Mouse (Mus musculus) lung, adult 18-20 months (tissue): ENCODE data around the gene Me1.

Experiments used
- DNase-seq, 2 experiments: peaks; one replicate each; pipeline ENCODE4 v3.0.0; 2022; ENCODE audit warnings: mixed read lengths in 2 of 2

The Me1 gene

DNA sequence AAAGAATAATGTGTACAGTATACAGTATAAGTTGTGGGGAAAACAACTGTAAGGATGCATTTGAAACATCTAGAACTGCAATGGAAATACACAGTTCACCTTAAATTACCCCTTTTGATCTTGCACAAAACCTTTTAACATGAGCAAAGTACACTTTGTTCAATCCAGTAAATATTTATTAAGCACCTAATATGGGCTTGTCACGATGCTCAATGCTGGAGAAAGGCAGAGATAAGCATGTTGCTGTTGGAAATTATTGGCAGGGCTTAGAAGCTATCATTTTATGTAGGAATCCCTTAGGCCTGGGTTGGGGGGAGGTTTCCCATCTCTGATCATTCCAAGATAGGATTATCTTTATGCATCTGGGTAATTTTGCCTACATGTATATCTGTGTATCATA is 11.7 kb upstream of the Me1 start:
- no peak for DNase-seq

DNA sequence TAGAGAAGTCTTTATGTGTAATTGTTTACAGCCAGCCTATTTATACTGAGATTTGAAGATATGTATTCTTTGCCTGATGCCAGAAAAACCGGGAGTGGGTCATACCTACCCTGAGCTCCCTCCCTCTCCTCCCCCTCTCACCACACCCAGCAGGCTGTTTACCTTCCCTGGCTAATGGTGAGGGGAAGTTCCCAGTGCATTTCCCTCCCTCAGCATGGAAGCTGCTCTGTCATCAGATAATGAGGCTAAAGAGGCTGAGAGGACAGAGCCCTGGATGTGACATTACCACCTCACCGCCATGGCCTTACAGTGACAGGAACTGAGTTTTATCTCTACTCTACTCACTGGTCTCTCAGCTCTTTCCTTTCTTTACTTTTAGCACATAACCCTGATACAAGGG is 6.1 kb upstream of the Me1 start:
- peak; percentile 45 to 55 for DNase-seq

DNA sequence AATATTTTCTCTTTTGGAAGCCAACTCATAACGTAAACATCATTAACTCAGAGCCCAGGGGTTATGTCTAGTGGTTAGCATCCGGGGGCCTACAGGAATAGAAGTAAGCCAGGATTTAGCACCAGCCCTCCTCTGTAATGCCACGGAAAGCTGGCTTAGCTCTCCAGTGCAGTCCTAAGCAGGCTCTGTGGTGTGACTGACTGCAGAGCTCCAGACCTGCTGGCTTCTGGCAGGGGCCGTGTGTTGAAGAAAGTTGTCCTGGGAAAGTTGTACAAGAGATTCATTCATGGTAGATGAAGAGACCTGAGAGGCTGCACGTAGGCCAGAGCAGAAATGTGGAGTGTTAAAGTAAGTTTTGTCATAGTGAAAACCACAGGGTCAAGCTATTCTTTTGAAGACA is 5.5 kb upstream of the Me1 start:
- DNase-seq, result no peak

DNA sequence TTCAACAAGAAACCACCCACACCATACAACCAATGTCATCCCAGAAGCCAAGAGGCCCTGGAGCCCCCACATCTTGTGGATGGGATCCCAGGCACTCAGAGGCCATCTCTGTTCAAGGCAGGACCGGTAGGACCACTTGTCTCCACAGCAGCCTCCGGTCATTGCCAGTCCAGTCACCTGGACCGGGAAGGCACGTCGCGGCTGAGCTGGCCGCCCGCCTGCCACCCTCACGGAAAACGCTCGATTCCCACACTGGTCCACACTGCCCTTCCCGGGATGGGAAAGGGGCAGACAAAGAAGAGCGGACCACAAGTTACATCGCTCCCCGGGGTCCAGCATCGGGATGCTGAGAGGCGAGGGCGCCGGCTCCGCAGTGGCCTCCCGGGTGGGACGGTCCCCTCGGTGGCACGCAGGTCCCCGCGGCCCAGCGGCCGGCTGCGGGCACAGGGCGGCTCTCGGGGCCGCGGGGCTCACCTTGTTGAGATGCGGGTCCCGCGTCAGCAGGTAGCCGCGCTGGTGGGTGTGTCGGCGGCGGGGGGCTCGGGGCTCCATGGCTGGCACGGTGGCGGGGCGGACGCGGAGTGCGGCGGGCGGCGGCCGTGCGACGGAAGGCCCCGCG is 445 bp downstream of the Me1 start:
- peak; percentile 59 to 64 for DNase-seq

DNA sequence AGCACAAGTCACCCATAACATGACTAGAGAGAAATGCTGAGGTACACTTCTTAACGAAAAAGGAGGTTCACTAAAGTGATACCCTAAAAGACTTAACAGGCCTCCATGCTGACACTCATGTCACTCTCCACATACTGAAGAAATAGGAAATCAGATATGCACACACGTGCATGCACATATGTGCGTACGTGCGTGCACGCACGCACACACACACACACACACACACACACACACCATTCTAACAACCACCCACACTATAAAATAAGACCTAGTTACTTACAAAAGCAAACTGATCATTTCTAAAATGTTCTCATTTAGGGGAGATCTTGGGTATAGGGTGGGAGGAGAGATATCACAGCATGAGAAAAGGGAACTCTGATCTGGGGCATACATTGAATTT is 1.1 kb downstream of the Me1 start:
- no peak for DNase-seq

DNA sequence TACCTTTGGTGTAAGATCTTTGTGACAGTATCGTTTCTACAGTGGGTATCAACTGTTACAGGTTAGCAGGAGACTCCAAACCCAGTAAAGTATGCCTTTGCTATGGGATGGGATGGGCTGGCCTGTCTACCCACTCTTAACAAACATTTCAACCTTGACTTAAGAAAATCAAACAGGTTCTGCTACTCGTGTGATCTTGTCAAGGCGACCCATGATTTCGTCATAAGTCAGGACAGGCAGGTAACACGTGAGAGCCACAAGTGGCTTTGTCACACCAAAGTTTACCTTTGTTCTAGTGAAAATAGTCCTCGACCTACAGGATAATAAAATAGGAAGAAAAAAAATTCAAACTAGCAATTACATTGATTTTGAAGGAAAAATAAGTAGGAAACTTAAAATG is 1.8 kb downstream of the Me1 start:
- DNase-seq, result peak; percentile 31 to 45

DNA sequence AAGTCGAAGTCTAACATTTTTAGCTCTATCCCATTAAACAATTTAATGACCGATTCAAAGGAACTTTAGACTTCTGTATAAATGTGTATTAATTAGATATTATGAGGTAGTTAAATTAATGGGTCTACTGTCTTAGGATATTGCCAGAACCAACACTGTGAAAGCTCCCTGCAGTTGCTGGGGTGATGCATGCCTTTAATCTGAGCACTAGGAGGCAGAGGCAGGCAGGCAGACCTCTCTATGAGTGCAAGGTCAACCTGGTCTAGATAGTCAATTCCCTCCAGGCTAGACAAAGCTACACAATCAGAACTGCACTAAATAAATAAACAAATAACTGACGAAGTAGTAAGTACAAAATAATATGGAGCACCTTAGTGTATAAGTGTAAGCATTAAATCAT is 3.1 kb downstream of the Me1 start:
- DNase-seq, result no peak

DNA sequence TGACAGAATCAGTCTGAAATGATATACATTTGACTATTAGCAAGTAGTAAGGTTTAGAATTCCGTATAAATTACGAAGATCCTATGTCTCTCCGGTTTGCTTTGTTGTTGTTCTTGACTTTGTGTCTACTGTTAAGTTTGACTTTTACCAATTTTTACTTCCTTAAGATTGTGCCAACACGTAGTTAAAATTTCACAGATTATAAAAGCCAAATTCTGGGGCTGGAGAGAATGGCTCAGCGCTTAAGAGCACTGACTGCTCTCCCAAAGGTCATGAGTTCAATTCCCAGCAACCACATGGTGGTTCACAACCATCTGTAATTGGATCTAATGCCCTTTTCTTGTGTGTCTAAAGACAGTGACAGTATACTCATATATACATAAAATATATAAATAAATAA is 3.5 kb downstream of the Me1 start:
- DNase-seq, result no peak

DNA sequence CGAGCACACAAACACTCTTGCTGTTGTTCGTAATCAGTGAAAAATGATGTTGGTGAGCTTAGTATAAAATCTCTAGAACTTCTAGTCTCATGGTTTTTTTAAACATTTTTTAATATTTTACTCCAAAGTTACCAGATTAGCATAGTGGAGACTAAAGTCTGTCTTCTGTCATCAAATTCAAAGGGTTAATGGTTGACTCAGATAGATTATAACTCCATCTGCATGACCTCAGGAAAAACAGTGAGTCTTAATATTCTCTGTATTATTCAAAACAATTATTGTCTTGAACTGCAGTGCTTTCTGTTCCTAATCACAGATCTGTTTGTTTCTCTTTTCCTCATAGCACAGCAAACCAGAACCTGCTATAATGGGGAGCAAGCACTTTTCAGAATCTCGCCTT is 4.7 kb downstream of the Me1 start:
- DNase-seq, result no peak

DNA sequence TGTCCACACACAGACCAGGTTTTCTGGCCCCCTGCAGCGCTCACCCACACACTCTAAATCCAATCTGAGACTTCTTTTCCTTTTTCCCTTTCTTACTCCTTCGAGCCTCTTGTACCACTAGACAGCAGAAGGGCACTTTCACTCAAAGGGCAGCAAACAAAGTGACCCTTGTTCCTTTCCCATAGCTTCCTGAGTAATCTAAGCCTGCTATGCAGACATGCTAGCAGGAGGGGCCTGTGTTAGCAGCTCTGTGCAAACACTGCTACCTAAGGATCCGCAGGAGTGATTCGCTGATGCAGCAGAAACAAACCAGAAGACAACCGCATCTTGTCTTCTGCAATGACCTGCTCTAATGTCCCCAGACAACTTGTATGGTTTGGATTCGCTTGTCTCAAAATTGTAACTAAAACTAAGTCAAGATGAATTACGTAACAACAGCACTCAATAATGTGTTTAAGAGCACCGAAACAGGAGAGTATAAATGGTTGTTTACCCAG is 12.0 kb downstream of the Me1 start:
- DNase-seq, result no peak

DNA sequence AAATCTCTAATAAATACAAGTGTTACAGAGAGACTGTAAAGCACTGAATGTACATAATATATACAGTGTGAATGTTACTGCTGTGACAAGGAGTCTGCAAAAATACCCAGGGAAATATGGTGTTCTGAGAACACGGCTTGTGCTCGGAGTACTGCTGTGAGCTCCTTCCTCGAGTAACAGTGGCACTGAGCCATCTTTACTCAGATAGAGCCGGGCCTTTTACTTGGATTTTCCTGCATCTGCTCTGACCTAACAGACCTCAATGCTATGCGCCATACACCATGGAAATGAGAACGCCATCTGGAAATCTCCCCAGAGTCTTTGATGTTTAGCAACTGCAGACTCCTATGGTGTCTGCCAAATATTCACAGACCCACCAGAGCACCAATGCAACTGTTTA is 12.9 kb downstream of the Me1 start:
- DNase-seq, result no peak

DNA sequence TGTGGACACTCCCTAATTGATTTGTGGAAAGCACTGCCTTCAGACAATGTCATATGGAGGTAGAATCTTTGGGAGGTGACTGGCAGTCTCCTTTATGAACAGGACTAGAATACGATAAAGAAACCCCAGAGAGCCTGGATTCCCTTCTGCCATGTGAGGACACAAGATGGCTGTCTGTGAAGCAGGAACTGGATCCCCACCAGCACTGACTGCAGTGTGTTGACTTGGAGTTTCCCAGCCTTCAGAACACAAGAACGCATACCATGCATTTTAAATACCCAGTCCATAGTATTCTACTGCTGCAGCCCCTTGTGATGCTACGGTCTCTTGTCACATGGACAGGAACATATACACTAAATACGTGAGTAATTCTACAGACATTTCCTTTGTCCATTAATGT is 13.5 kb downstream of the Me1 start:
- no peak for DNase-seq

DNA sequence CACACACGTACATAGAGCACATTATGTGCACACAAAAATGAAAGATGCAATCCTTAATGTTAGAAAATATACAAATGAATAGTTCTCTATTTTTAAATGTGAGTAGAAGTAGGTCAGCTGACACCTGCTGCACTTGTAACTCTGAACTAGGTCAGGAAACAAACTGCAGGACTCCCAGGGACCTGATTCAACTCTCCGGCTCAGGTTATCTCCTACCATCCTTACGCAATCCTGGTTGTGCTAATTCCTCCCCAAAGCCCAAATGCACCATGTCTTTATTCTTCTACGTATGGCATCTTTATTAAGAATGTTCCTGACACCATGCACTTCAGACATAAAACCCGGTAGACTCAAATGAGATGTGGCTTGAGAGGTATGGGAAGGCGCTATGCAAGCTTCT is 15.3 kb downstream of the Me1 start:
- no peak for DNase-seq

DNA sequence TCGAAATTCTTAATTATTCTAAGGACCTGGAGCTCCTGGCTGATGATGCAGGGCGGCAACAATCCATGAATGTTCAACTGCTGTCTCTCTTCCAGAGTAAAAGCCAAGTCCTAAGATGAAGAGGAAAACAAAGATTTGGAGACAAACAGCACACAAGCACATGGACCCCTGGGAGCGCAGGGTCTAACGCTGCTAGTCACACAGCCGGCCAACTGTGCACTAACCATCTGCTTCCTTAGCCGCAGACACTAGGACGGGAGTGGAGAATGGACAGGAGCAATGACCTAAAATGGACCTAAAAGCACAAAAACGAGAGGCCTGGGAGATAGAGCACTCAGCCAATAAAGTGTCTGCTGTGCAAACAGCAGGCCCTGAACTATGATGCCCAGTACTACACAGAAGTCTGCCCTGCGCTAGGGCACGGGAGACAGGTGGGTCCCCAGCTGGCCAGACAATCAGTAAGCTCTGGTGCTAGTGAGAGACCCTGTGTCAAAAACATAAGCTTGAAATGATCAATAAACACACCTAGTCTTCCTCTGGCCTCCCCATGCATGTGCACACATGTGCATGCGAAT is 15.8 kb downstream of the Me1 start:
- DNase-seq, result no peak

DNA sequence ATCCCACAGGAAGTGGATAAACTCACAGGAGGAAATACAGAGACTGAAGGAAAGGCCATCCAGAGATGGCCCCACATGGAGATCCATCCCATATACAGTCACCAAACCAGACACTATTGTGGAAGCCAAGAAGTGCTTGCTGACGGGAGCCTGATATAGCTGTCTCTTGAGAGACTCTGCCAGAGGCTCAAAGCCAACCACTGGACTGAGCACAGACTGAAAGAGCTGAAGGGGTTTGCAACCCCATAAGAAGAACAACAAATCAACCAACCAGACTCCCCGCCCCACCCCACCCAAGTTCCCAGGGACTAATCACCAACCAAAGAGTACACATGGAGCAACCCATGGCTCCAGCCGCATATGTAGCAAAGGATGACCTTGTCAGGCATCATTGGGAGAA is 19.5 kb downstream of the Me1 start:
- no peak for DNase-seq

DNA sequence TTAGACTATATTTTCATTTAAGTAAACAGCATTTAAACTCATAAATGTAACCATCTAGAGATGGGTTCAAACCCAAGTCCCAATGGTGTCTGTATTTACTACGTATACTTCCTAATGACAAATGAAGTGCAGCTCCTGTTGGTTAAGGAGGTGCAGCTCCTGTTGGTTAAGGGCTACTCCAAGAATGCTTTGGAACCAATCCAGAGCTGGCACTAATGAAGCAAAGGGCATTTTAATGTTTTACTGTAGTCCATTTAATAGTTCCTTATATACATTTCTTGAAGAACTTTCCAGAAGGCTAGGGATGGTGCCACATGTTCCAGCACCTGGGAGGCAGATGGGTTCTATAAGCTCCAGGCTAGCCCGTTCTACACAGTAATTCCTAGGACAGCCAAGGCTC is 20.3 kb downstream of the Me1 start:
- no peak for DNase-seq

DNA sequence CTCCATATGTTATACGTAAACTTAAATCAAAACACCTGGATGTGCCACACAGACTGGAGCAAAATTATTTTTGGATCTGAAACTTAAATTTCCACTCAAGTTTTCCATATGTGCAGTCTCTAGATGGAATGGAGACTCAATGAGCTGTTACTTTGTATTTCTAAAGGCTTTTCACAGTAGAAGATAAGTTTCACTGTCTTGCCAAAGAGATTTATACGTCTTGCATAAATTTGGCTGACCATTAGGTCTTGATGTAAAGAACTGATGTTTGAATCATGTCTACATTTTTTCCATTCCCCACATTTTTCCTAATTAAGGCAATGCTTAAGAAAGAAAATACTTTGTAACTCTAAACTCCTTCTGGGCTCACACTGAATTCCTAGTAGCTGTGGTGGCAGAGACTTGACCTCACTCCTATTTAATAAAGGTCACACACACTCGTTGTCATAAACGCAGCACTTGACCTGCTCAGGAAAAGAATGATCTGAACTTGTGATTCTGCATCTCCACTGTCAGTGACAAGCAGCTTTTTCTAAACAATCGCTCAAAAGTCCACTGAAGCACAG is 22.8 kb downstream of the Me1 start:
- DNase-seq, result no peak

DNA sequence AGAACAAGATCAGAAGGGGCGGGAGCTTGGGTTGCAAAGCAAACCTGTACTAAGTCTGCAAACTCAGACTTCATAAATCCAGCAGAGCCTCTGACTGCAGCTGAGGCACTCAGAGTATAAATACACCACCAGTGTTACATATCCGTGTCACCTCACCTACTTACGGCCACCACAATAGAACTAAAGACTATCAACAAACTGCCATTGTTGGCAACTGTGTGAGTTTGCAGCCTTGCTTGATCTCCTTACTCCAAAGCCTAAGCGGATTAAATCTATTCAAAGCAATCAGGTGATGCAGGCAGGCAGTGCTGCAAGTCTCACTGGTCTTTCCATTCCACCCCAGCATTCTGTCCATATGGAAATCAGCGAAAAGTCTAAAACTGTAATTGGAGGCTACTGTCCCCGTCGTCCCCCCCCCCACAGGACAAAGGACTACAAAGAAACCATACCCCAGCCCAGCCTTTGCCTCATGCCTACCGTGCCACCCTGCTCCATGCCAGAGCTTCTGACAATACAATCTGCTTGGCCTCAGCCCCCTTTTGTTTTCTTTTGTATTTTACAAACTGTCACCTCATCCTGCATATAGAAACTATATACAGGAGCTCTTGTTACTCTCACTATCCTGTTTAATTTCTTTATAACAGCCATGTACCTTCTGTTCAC is 27.0 kb downstream of the Me1 start:
- no peak for DNase-seq

DNA sequence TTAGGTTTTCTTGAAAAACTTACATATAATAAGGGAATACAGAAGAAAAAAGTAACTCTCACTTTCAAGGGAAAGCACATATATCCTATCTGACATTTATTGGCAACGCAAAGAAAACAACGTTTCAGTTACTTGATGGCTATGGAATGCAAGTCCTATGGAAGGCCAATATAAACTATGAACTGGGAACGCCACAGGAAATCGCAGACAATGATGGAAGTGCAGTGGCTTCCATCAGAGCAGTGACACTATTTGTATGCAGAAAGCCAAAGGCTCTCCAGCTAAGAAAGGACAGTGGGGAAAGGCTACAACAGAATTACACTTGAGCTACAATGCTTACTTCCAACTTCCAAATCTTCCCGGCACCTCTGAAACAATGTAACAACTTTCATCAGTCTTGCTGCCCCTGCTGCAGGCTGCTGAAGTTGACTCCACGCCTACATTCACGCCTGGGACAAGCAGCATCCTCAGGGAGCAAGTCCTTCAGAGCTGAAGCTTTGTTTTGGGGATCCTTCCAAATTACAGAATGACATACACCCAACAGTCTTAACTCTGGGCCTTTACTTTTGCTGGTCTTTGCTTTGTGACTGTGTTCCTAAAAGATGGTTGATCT is 28.5 kb downstream of the Me1 start:
- no peak for DNase-seq

DNA sequence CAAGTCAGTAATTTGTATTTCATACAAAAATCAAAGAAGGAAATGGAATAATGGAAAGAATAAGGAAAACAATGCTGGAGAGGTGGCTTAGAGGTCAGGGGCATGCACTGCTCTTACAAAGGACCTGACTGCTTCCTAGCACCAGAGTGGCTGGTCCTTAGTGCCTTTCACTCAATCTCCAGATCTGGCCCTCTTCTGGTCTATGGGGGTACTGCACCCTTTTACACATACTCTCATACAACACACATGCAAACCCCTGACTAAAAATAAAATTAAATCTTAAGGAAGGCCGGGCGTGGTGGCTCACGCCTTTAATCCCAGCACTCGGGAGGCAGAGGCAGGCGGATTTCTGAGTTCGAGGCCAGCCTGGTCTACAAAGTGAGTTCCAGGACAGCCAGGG is 34.1 kb downstream of the Me1 start:
- no peak for DNase-seq

DNA sequence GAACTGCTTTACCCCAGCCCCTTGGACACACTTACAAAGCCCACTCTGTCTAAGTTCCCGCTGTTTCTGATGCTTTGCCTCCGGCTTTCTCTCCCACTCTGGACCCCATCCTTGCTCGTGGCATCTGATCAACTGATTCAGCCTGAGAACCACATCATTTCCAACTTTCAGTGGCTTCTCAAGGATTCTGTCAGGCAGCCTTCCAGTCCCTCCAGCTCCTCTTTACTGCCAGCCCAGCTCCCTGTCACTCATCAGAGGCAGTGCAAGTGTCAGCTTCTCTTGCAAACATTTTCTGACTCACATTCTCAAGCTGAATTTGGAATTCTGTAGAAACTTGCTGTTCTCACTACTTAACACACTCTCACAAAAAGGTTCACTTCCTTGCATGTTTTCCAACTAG is 34.5 kb downstream of the Me1 start:
- no peak for DNase-seq

DNA sequence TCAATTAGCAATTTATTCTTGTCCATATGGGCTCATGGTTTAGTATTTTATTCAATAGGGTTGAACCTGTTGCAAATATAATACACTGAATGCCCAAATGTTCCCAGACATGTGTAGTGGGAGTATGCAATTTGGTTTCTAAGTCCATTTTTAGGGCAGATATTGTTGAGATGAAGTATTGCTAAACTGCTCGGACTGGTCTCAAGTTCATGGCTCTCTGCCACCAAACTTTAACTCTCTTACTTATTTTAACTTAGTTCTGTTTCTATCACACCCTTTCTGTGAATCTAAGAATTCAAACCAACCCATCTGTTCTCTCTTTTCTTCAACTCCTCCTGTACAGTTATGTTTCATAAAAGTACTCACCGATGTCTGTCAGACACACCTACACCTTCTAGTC is 35.4 kb downstream of the Me1 start:
- no peak for DNase-seq

DNA sequence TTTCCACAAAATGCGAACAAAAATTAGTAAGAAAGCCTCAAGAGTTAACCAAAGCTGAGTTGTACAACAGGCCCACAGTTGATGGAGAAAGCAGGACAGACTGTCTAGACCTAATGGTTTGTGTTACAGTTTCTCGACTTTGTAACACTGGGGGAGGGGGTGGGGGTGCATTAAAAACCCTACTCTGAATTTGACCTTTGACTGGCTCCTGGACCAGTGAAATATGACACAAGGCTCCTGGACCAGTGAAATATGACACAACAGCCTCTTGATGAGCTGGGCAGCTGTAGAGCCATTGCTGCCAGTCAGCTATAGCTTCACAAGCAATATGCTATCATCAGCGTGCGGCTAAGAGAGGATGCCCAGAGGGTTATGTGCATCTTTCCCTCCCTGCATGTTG is 37.4 kb downstream of the Me1 start:
- DNase-seq, result no peak

DNA sequence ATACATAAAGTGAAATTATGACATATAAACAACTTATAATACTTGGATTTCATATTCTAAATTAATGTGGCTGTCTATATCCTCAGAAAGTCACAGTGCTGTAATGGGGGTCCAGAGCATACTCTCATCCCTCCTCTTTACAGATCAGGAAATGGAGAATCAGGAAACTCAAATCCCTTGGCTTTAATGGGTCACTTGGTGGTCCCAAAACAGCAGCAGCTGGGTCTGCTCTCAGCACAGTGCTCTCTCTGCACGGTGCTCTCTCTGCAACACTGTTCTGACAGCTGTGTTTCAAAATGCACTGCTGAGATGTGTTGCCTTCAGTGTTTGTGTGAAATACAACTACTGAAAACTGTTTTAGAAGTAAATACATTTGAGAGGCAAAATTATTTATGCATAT is 43.6 kb downstream of the Me1 start:
- DNase-seq, result no peak
